Mouse (Mus musculus) CH12.LX (cell line): ENCODE results near the gene Dhtkd1. TPM values are rescaled to one million over a fixed set of nuclear protein-coding genes. Genes with fewer than 3 reads are reported as not detected.

ENCODE experiments used
- DNase-seq: peaks from one replicate; pipeline ENCODE4 v3.0.0-alpha.2; 2013; ENCODE audit errors: extremely low read depth
- H3K27ac ChIP-seq: 2 replicates; pipeline ENCODE4 v1.5.1; 2012; ENCODE audit warnings: low read depth, mild to moderate bottlenecking, control low read depth, moderate library complexity; ENCODE audit not compliant: insufficient read depth
- H3K27me3 ChIP-seq: replicated peaks from 2 replicates; pipeline ENCODE3; 2012; ENCODE audit warnings: inconsistent platforms
- H3K36me3 ChIP-seq, 2 experiments: replicated peaks in 1 of 2; 2 replicates each; pipeline versions ENCODE3 to v1.6.1; 2012; ENCODE audit warnings: inconsistent platforms in 1 of 2, low read length in 1 of 2, mild to moderate bottlenecking in 1 of 2, mixed read lengths in 1 of 2, moderate library complexity in 1 of 2; ENCODE audit not compliant: control insufficient read depth in 1 of 2, insufficient read depth in 1 of 2
- H3K4me1 ChIP-seq, 2 experiments: 2 replicates each; pipeline ENCODE4 v1.6.1; 2012; ENCODE audit warnings: inconsistent platforms in 1 of 2, moderate library complexity in 1 of 2; ENCODE audit not compliant: insufficient read depth in 2 of 2, control insufficient read depth in 1 of 2
- H3K4me2 ChIP-seq: 2 replicates; pipeline ENCODE4 v1.6.1; 2012; ENCODE audit warnings: low read depth, mild to moderate bottlenecking, control low read depth; ENCODE audit not compliant: poor library complexity, insufficient read depth, severe bottlenecking
- H3K4me3 ChIP-seq, 3 experiments: fragments of 150-350 bp in 1 of 3; sonication (generic) in 1 of 3; replicated peaks in 1 of 3; 2 replicates each; pipeline versions ENCODE3 to v1.5.1; 2011 to 2012; ENCODE audit warnings: low read depth in 2 of 3, low read length in 2 of 3, mild to moderate bottlenecking in 2 of 3, moderate library complexity in 2 of 3, control low read depth in 1 of 3, improper control_type of control experiment in 1 of 3, inconsistent platforms in 1 of 3, mixed read lengths in 1 of 3; ENCODE audit not compliant: poor library complexity in 1 of 3
- H3K79me2 ChIP-seq: replicated peaks from 2 replicates; pipeline ENCODE4 v1.6.1; 2012; ENCODE audit warnings: mild to moderate bottlenecking, moderate library complexity; ENCODE audit not compliant: control insufficient read depth, poor library complexity, insufficient read depth, severe bottlenecking; ENCODE audit errors: extremely low read depth
- H3K9ac ChIP-seq: 2 replicates; pipeline ENCODE4 v1.6.1; 2012; ENCODE audit warnings: low read depth, mild to moderate bottlenecking, control low read depth, moderate library complexity; ENCODE audit not compliant: insufficient read depth
- H3K9me3 ChIP-seq: replicated peaks from 2 replicates; pipeline ENCODE3; 2012; ENCODE audit warnings: low read length, inconsistent platforms, mixed read lengths
- CHD1 ChIP-seq: IDR thresholded peaks from 2 replicates; pipeline ENCODE4 v1.6.1; 2012; ENCODE audit warnings: low read depth, low read length, improper control_type of control experiment, inconsistent platforms
- CHD2 ChIP-seq: IDR thresholded peaks from 2 replicates; pipeline ENCODE4 v1.6.1; 2011; ENCODE audit warnings: low read length, improper control_type of control experiment
- CTCF ChIP-seq, 2 experiments: IDR thresholded peaks in 1 of 2; conservative IDR thresholded peaks in 1 of 2; 2 replicates each; pipeline ENCODE4 v1.5.1; 2011 to 2012; ENCODE audit warnings: low read depth in 2 of 2, low read length in 2 of 2, improper control_type of control experiment in 1 of 2, inconsistent platforms in 1 of 2, mild to moderate bottlenecking in 1 of 2, moderate library complexity in 1 of 2
- ELF1 ChIP-seq: IDR thresholded peaks from 2 replicates; pipeline ENCODE4 v1.6.1; 2014; ENCODE audit warnings: low read depth, mild to moderate bottlenecking, inconsistent platforms, low read length, improper control_type of control experiment
- EP300 ChIP-seq: IDR thresholded peaks from 2 replicates; pipeline ENCODE4 v1.6.1; 2011; ENCODE audit warnings: low read length, improper control_type of control experiment
- HCFC1 ChIP-seq: IDR thresholded peaks from 2 replicates; pipeline ENCODE4 v1.6.1; 2012; ENCODE audit warnings: low read depth, mild to moderate bottlenecking, inconsistent platforms, low read length, improper control_type of control experiment
- IRF4 ChIP-seq: IDR thresholded peaks from 2 replicates; pipeline ENCODE4 v1.6.1; 2014; ENCODE audit warnings: low read depth, mild to moderate bottlenecking, inconsistent platforms, low read length, improper control_type of control experiment
- JUN ChIP-seq: IDR thresholded peaks from 2 replicates; pipeline ENCODE4 v1.6.1; 2011; ENCODE audit warnings: low read depth, mild to moderate bottlenecking, low read length, improper control_type of control experiment, moderate library complexity; ENCODE audit not compliant: insufficient read depth
- JUND ChIP-seq: conservative IDR thresholded peaks from 2 replicates; pipeline ENCODE4 v1.6.1; 2011; ENCODE audit warnings: low read depth, low read length, improper control_type of control experiment
- KAT2A ChIP-seq: IDR thresholded peaks from 2 replicates; pipeline ENCODE4 v1.6.1; 2012; ENCODE audit warnings: low read length, improper control_type of control experiment, inconsistent platforms; ENCODE audit not compliant: insufficient replicate concordance
- MAFK ChIP-seq: IDR thresholded peaks from 2 replicates; pipeline ENCODE4 v1.6.1; 2011; ENCODE audit warnings: low read length, improper control_type of control experiment; ENCODE audit not compliant: insufficient replicate concordance
- MAX ChIP-seq: IDR thresholded peaks from 2 replicates; pipeline ENCODE4 v1.6.1; 2011; ENCODE audit warnings: low read length, improper control_type of control experiment
- MEF2A ChIP-seq: IDR thresholded peaks from 2 replicates; pipeline ENCODE4 v1.6.1; 2014; ENCODE audit warnings: low read depth, mild to moderate bottlenecking, inconsistent platforms, low read length, improper control_type of control experiment, borderline replicate concordance
- MXI1 ChIP-seq: IDR thresholded peaks from 2 replicates; pipeline ENCODE4 v1.6.1; 2011; ENCODE audit warnings: mild to moderate bottlenecking, low read depth, low read length, improper control_type of control experiment
- NELFE ChIP-seq: IDR thresholded peaks from 2 replicates; pipeline ENCODE4 v1.6.1; 2011; ENCODE audit warnings: low read depth, low read length, improper control_type of control experiment
- NRF1 ChIP-seq: IDR thresholded peaks from 2 replicates; pipeline ENCODE4 v1.6.1; 2014; ENCODE audit warnings: low read depth, mild to moderate bottlenecking, inconsistent platforms, low read length, improper control_type of control experiment, moderate library complexity
- POLR2A ChIP-seq: IDR thresholded peaks from 2 replicates; pipeline ENCODE4 v1.6.1; 2011; ENCODE audit warnings: low read depth, mild to moderate bottlenecking, improper control_type of control experiment, low read length
- POLR2AphosphoS2 ChIP-seq: IDR thresholded peaks from 2 replicates; pipeline ENCODE4 v1.6.1; 2011; ENCODE audit warnings: low read depth, low read length, improper control_type of control experiment
- RAD21 ChIP-seq: IDR thresholded peaks from 2 replicates; pipeline ENCODE4 v1.6.1; 2011; ENCODE audit warnings: low read depth, mild to moderate bottlenecking, low read length, improper control_type of control experiment, moderate library complexity
- RCOR1 ChIP-seq: conservative IDR thresholded peaks from 2 replicates; pipeline ENCODE4 v1.6.1; 2012; ENCODE audit warnings: low read depth, mild to moderate bottlenecking, inconsistent platforms, low read length, improper control_type of control experiment
- SIN3A ChIP-seq: IDR thresholded peaks from 2 replicates; pipeline ENCODE4 v1.6.1; 2012; ENCODE audit warnings: low read length, improper control_type of control experiment, inconsistent platforms
- TCF12 ChIP-seq: IDR thresholded peaks from 2 replicates; pipeline ENCODE4 v1.6.1; 2014; ENCODE audit warnings: low read depth, mild to moderate bottlenecking, inconsistent platforms, low read length, improper control_type of control experiment
- UBTF ChIP-seq: IDR thresholded peaks from 2 replicates; pipeline ENCODE4 v1.6.1; 2012; ENCODE audit warnings: low read depth, mild to moderate bottlenecking, inconsistent platforms, low read length, improper control_type of control experiment, moderate library complexity
- USF2 ChIP-seq: conservative IDR thresholded peaks from 2 replicates; pipeline ENCODE4 v1.6.1; 2011; ENCODE audit warnings: low read depth, low read length, improper control_type of control experiment
- ZC3H11A ChIP-seq: IDR thresholded peaks from 2 replicates; pipeline ENCODE4 v1.6.1; 2012; ENCODE audit warnings: low read depth, mild to moderate bottlenecking, inconsistent platforms, low read length, improper control_type of control experiment
- ZMIZ1 ChIP-seq: IDR thresholded peaks from 2 replicates; pipeline ENCODE4 v1.6.1; 2012; ENCODE audit warnings: low read depth, mild to moderate bottlenecking, inconsistent platforms, low read length, improper control_type of control experiment
- ZNF384 ChIP-seq: IDR thresholded peaks from 2 replicates; pipeline ENCODE4 v1.6.1; 2012; ENCODE audit warnings: low read depth, low read length, improper control_type of control experiment, inconsistent platforms
- dilution Hi-C: fragments of 300-500 bp; cut with MboI; formaldehyde crosslinking; loops from 2 replicates; pipeline ENCODE4 v1.14.3; 2020; ENCODE audit warnings: low sequenced_read_pairs; ENCODE audit not compliant: extremely low pct_unique_long_range_greater_than_20kb, extremely low pct_ligation_motif_present
- in situ Hi-C: fragments of 300-500 bp; cut with MboI; formaldehyde crosslinking; loops from 3 replicates; pipeline ENCODE4 v1.14.3; 2019; ENCODE audit warnings: low sequenced_read_pairs, low pct_ligation_motif_present, low pct_unique_long_range_greater_than_20kb, mixed read lengths
- polyA plus RNA-seq: library from polyadenylated mRNA; unstranded; fragments of >175 nt; gene quantifications from 2 replicates; pipeline ENCODE4 v1.2.1, GENCODE M21; 2012; ENCODE audit warnings: low read depth; ENCODE audit not compliant: insufficient read length
- total RNA-seq, 2 experiments: library from RNA; depleted of rRNA; stranded (reverse); fragments of 300-350 nt in 1 of 2; fragments of >200 nt in 1 of 2; gene quantifications; 2 replicates each; pipeline ENCODE4 v1.2.3; 2012 to 2014

Dhtkd1 gene
- total and polyA plus RNA-seq, 3 experiments: 0.17 to 0.38 (median 0.35) TPM

DNA sequence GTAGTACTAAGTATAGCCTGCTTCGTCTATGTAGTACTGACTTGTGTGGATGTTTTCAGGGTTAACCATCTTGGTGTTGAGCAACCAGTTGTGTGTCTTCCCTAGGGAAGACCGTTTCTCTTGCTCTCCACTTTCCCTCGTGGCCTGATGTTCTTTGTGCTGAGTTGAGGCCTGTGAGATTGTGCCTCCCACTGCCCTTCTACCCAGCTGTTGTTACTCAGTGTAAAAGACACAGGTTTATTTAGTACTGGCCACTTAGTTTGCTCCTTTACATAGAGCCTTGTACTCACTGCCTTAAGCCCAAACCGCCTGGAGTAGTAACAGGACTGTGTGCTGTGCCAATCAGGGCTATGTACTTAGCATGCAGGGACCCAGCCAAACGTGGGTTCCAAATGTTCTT is 90.7 kb downstream of the Dhtkd1 start:
- Histone ChIP-seq H3K27me3 (no peaks in the 10 kb centered on the region), H3K27ac (no peak overlapping the region), H3K4me3 (no peak overlapping the region), H3K9ac (no peak overlapping the region), H3K4me1 (peaks cover 0 to 23% of the 10 kb centered on the region in 2 experiments; a peak in 3 of 4 replicates), H3K4me2 (no peak overlapping the region), H3K9me3 (no peaks in the 10 kb centered on the region), H3K36me3 (peaks cover 24 to 81% of the 10 kb centered on the region in 2 experiments), H3K79me2 (peaks cover 56% of the 10 kb centered on the region)
- TF ChIP-seq JUN (no peak), HCFC1 (no peak), KAT2A (no peak), ZNF384 (no peak), MXI1 (no peak), ZC3H11A (no peak), CHD1 (no peak), ZMIZ1 (no peak), TCF12 (no peak), IRF4 (no peak), SIN3A (no peak), MAFK (no peak), ELF1 (no peak), RAD21 (no peak), POLR2A (no peak), CHD2 (no peak), USF2 (no peak)
- dilution Hi-C loops (no loop called here), in situ Hi-C loops (no loop called here)
- no peak for DNase-seq

DNA sequence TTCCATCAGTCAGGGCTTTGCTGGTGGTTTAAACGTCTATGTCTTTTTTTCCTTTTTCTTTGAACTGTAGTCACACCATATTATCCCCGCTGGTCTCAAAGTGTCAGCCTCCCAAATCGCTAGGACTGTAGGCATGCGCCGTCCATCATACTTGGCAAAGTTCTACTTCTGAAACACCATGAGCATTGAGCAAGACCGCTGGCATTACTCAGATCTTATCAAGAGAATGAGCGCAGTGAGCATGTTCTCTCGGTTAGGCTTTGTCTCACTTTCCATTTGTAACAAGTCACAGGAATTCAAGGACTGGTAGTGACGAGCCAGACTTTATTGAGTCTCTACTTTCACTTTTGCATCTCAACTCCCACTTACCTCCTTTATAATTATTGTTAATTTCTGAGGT is 91.5 kb downstream of the Dhtkd1 start:
- no peak for DNase-seq
- in situ Hi-C loops (no loop called here), dilution Hi-C loops (no loop called here)
- peaks cover 23 to 77% of the 10 kb centered on the region in 2 experiments for H3K36me3 ChIP-seq
- H3K9me3 ChIP-seq: no peaks in the 10 kb centered on the region
- no peak overlapping the region for H3K4me3 ChIP-seq
- H3K27ac ChIP-seq: no peak overlapping the region
- H3K4me1 ChIP-seq: peaks cover 3 to 31% of the 10 kb centered on the region in 2 experiments
- TF ChIP-seq NELFE: no peak
- TF ChIP-seq MAX: no peak
- TF ChIP-seq POLR2A: no peak
- no peak for TF ChIP-seq IRF4
- no peak for TF ChIP-seq NRF1
- no peak for TF ChIP-seq POLR2AphosphoS2
- TF ChIP-seq CTCF (conservative IDR thresholded peaks at IDR 0.05 in 1 of 2, IDR thresholded peaks at IDR 0.05 in 1 of 2; ENCODE audit: low read depth in 2 of 2, low read length in 2 of 2): no peak
- no peak for TF ChIP-seq ZNF384
- no peak for TF ChIP-seq ZC3H11A
- no peak for TF ChIP-seq UBTF
- no peak for TF ChIP-seq EP300
- no peak for TF ChIP-seq MEF2A
- no peak for TF ChIP-seq MXI1
- TF ChIP-seq JUND: no peak
- TF ChIP-seq TCF12: no peak
- no peak for TF ChIP-seq RCOR1
- no peak for TF ChIP-seq ELF1
- H3K9ac ChIP-seq: no peak overlapping the region
- no peak overlapping the region for H3K4me2 ChIP-seq
- no peaks in the 10 kb centered on the region for H3K27me3 ChIP-seq
- H3K79me2 ChIP-seq: peaks cover 63% of the 10 kb centered on the region
